Mouse (Mus musculus): Measurements from ENCODE around the gene Tmem104. TPM values are rescaled to one million over a fixed set of nuclear protein-coding genes. Genes with fewer than 3 reads are reported as not detected.

The Tmem104 gene
- total RNA-seq, 2 experiments from 2014 or later = 15.1 to 18.7 TPM

DNA sequence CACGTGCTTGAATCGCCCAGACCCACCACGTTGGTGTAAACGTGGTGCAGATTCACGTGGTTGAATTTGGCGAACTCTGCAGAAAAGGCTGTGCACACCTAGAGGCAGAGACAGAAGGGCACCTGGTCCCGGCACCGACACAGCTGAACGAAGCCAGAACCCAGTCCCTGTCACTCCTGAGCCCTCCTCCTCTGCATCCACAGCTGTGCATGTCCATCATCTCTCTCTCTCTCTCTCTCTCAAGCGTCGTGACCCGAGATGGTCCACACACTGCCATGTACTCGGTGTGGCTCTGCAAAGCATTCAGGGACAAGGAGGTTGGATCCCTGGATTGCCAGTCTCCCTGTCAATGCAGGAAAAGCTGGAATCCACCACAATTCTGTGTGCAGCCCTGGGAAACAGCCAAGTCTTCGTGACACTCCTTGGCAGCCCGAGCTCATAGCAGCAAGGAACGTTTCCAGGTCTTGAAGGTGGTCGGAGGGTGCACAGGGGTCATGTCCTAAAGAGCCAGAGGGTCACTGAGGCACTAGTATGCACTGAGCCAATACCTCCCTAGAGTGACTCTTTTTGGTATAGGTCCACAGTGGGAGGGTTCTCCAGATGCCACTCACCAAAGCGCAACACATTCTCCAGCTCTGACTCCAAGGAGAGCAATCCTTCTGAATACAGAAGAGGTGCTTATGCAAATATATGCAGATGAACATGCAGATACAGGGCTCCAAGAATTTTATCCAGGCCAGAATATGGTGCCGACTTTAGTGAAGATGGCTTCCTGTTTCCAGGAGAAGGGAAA lies 99.1 kb downstream of the Tmem104 start:
- DNase-seq (ENCODE audit: low spot score in 2 of 2) = peak in 1 of 2 experiments; percentile 73
- intact Hi-C loops (cut with DNase I) = no loop called here

GRCm38 (mm10) chr11:115287386-115287785 lies 100.1 kb downstream of the Tmem104 start:
- intact Hi-C loops (cut with DNase I) = no loop called here
- no peak for DNase-seq (ENCODE audit: low spot score in 2 of 2)

DNA sequence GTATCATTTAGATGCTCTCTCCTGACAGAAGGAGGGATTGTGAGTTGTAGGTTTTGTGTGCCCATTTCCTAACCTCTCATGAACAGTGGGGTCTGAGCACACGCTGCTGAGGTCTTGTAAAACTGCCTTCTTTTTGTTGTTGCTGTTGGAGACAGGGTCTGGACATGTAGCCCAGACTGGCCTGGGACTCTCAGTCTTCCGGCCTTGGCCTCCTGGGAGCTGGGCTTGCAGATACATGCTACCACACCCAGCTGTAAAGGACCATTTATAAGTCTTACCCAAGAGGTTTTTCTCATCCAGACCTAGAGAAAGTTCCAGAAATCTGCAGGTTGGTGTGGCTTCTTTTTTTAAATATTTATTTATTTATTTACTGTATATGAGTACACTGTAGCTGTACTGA lies 101.0 kb downstream of the Tmem104 start:
- intact Hi-C loops (cut with DNase I) = no loop called here
- DNase-seq (ENCODE audit: low spot score in 2 of 2) = no peak

GRCm38 (mm10) chr11:115289885-115290284 lies 102.6 kb downstream of the Tmem104 start:
- DNase-seq (ENCODE audit: low spot score in 2 of 2) = no peak
- intact Hi-C loops (cut with DNase I) = no loop called here

DNA sequence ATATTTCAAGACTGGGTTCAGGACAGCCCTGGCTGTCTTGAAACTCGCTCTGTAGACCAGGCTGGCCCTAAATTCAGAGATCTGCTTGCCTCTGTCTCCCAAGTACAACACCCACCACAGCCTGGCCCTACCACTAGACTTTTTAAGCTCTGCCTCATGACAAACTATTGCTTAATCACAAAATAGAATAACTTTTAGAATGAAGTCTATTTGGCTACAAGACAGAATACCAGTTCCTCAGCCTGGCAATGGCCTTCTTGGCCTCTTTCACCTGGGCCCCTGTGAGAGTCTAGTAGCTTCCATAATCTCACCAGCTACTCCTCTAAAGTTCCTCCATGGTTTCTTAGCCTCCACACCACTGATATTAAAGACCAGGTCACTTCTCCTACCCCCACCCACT lies 103.0 kb downstream of the Tmem104 start:
- intact Hi-C loops (cut with DNase I) = no loop called here
- no peak for DNase-seq (ENCODE audit: low spot score in 2 of 2)

GRCm38 (mm10) chr11:115290919-115291318 lies 103.6 kb downstream of the Tmem104 start:
- intact Hi-C loops (cut with DNase I) = no loop called here
- peak in 1 of 2 experiments; percentile 69 for DNase-seq (ENCODE audit: low spot score in 2 of 2)

GRCm38 (mm10) chr11:115291503-115291902 lies 104.2 kb downstream of the Tmem104 start:
- intact Hi-C loops (cut with DNase I) = no loop called here
- DNase-seq (ENCODE audit: low spot score in 2 of 2) = no peak

GRCm38 (mm10) chr11:115292631-115293375 lies 105.5 kb downstream of the Tmem104 start:
- intact Hi-C loops (cut with DNase I) = no loop called here
- DNase-seq (ENCODE audit: low spot score in 2 of 2) = no peak

DNA sequence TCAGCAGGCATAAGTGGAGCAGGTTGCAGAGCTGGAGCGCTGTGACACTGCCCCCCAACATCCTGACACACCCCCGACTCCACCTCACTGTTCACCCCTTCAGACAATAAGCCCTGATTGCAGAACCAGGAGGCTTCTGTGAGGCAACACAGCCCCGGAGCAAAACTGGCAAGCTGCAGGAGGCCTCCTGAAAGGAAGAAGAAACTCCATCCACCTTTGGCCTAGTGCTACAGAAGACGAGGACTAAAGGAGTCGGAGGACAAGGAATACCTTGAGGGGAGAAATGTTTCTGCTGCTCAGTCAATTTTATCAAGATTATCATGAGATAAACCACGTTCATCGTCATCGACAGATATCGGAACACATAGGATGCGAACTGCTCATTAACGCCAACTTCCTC lies 108.7 kb downstream of the Tmem104 start:
- intact Hi-C loops (cut with DNase I) = no loop called here

More for the DNA sequence above, 108.7 kb downstream of the Tmem104 start:
- DNase-seq (ENCODE audit: low spot score in 2 of 2) = no peak

Small RNA genes within 50 kb of the gene (microRNA-seq; reads per million reads assigned to microRNA genes)
- gene Gm25837 = 0 reads per million in 2 experiments

Other genes starting within 250 kb of the Tmem104 start
- gene Cd300c, start 218.3 kb upstream of the Tmem104 start, total RNA-seq (2021) = not detected
- not detected for gene Cd300ld, start 197.6 kb upstream of the Tmem104 start, total RNA-seq (2021)
- gene Cd300c2, start 185.6 kb upstream of the Tmem104 start, total RNA-seq (2021) = 1 to 10 TPM; 3.8 to 4.1 TPM
- not detected for gene Cd300ld2, start 171.3 kb upstream of the Tmem104 start, total RNA-seq (2021)
- 1 to 10 TPM in 1 of 2 experiments, not detected in 1; 1.3 TPM for gene Cd300ld4, start 160.5 kb upstream of the Tmem104 start, total RNA-seq (2021)
- not detected for gene Cd300ld5, start 149.7 kb upstream of the Tmem104 start, total RNA-seq (2021)
- gene Cd300ld3, start 139.1 kb upstream of the Tmem104 start, total RNA-seq (2021) = not detected
- gene Cd300e, start 125.3 kb upstream of the Tmem104 start, total RNA-seq (2021) = not detected
- under 1 TPM; 0.47 to 0.48 TPM for gene Rab37, start 96.1 kb upstream of the Tmem104 start, total RNA-seq (2021)
- under 1 TPM; 0.59 to 0.62 TPM for gene Cd300lf, start 53.5 kb upstream of the Tmem104 start, total RNA-seq (2021)
- gene Slc9a3r1, start 24.1 kb upstream of the Tmem104 start, total RNA-seq (2021) = 10 to 100 TPM; 76.2 to 83.0 TPM
- 10 to 100 TPM; 16.1 to 16.3 TPM for gene Nat9, start 372 bp downstream of the Tmem104 start, total RNA-seq (2021)
- gene Grin2c, start 79.8 kb downstream of the Tmem104 start, total RNA-seq (2021) = 10 to 100 TPM; 39.9 TPM
- gene Fdxr, start 89.6 kb downstream of the Tmem104 start, total RNA-seq (2021) = 10 to 100 TPM; 19.6 to 20.8 TPM
- gene Fads6, start 110.2 kb downstream of the Tmem104 start, total RNA-seq (2021) = 1 to 10 TPM; 7.2 to 7.5 TPM
- under 1 TPM in 1 of 2 experiments, not detected in 1; 0.38 TPM for gene Otop2, start 119.7 kb downstream of the Tmem104 start, total RNA-seq (2021)
- gene Ush1g, start 134.6 kb downstream of the Tmem104 start, total RNA-seq (2021) = under 1 TPM; 0.33 to 0.44 TPM
- not detected for gene Otop3, start 147.2 kb downstream of the Tmem104 start, total RNA-seq (2021)
- gene Hid1, start 180.3 kb downstream of the Tmem104 start, total RNA-seq (2021) = 100 to 1,000 TPM in 1 of 2 experiments, 10 to 100 TPM in 1; 98.7 to 101 TPM
- 10 to 100 TPM; 15.4 to 17.0 TPM for gene Cdr2l, start 194.4 kb downstream of the Tmem104 start, total RNA-seq (2021)
- 100 to 1,000 TPM; 101 to 112 TPM for gene Mrpl58, start 216.3 kb downstream of the Tmem104 start, total RNA-seq (2021)
- 100 to 1,000 TPM; 423 to 448 TPM for gene Atp5h, start 232.5 kb downstream of the Tmem104 start, total RNA-seq (2021)
- 10 to 100 TPM; 65.5 to 66.2 TPM for gene Kctd2, start 232.6 kb downstream of the Tmem104 start, total RNA-seq (2021)